Mouse (Mus musculus) layer of hippocampus, postnatal 14 days (tissue): Measurements from ENCODE around the gene Acod1. TPM values are rescaled to one million over a fixed set of nuclear protein-coding genes. Genes with fewer than 3 reads are reported as not detected.

ENCODE experiments used
- DNase-seq, 2 experiments: peaks; one replicate each; pipeline ENCODE4 v3.0.0; 2021 to 2022; ENCODE audit warnings: low spot score in 2 of 2, mixed read lengths in 1 of 2
- long read RNA-seq, 2 experiments: library from polyadenylated mRNA; stranded (forward); transcript quantifications; one replicate each; pipeline ENCODE4 v2.0.0; 2021
- total RNA-seq, 2 experiments: library from RNA; stranded (reverse); gene quantifications; 2 replicates each; pipeline ENCODE4 v1.2.3; 2021

Gene Acod1
- not detected for total RNA-seq
- long read RNA-seq, experiment 1: 0 reads
- long read RNA-seq, experiment 2: 0 reads

- no peak for DNase-seq
Measured at GRCm38 (mm10) chr14:103046677-103047076, at the start of gene Acod1. Gene Acod1, plus strand, starts transcription at chr14:103046977.

- DNase-seq: no peak
Measured at GRCm38 (mm10) chr14:103007737-103008136, 39.0 kb upstream of the Acod1 start.

GRCm38 (mm10) chr14:103011782-103012181 lies 35.0 kb upstream of the Acod1 start:
- DNase-seq: peak; percentile 19 to 37

- peak; percentile 41 to 70 for DNase-seq
Measured at GRCm38 (mm10) chr14:103012563-103013150, 34.1 kb upstream of the Acod1 start.

GRCm38 (mm10) chr14:103017009-103017408 lies 29.8 kb upstream of the Acod1 start:
- no peak for DNase-seq

GRCm38 (mm10) chr14:103020046-103020445 lies 26.7 kb upstream of the Acod1 start:
- DNase-seq: no peak

GRCm38 (mm10) chr14:103029203-103029602 lies 17.6 kb upstream of the Acod1 start:
- DNase-seq: no peak

- DNase-seq: no peak
Measured at GRCm38 (mm10) chr14:103033271-103033823, 13.4 kb upstream of the Acod1 start.

GRCm38 (mm10) chr14:103034076-103034475 lies 12.7 kb upstream of the Acod1 start:
- no peak for DNase-seq

- no peak for DNase-seq
Measured at GRCm38 (mm10) chr14:103037016-103037415, 9.8 kb upstream of the Acod1 start.

GRCm38 (mm10) chr14:103048292-103049086 lies 1.7 kb downstream of the Acod1 start:
- DNase-seq: no peak

GRCm38 (mm10) chr14:103051159-103051769 lies 4.5 kb downstream of the Acod1 start:
- DNase-seq: peak; percentile 70 to 76

- DNase-seq: no peak
Measured at GRCm38 (mm10) chr14:103054731-103055130, 8.0 kb downstream of the Acod1 start.

- no peak for DNase-seq
Measured at GRCm38 (mm10) chr14:103056601-103057000, 9.8 kb downstream of the Acod1 start.

GRCm38 (mm10) chr14:103058998-103059397 lies 12.2 kb downstream of the Acod1 start:
- no peak for DNase-seq

GRCm38 (mm10) chr14:103059495-103059894 lies 12.7 kb downstream of the Acod1 start:
- DNase-seq: no peak

- peak; percentile 66 to 79 for DNase-seq
Measured at GRCm38 (mm10) chr14:103065294-103066167, 18.8 kb downstream of the Acod1 start.

GRCm38 (mm10) chr14:103069465-103069863 lies 22.7 kb downstream of the Acod1 start:
- no peak for DNase-seq

- peak; percentile 83 to 90 for DNase-seq
Measured at GRCm38 (mm10) chr14:103069864-103070611, 23.3 kb downstream of the Acod1 start, which contains the start of gene Cln5. Gene Cln5, plus strand, starts transcription at chr14:103070216.

GRCm38 (mm10) chr14:103070790-103071189 lies 24.0 kb downstream of the Acod1 start:
- no peak for DNase-seq
